Mouse (Mus musculus) CD4-positive helper T cell, adult 2 months (primary cell): Measurements from ENCODE around the gene Fnip1.
"Not testable (repeated sequence)": the region's sequence is repeated elsewhere in the genome, so short reads cannot be mapped to it uniquely, and the experiment has no call there.

Source experiments
- DNase-seq: peaks from one replicate; pipeline ENCODE4 v3.0.0-alpha.2; 2012; ENCODE audit warnings: low read depth, missing footprints, low spot score

The Fnip1 gene

GRCm38 (mm10) chr11:54437823-54438337 is at the start of gene Fnip1:
Fnip1 (plus strand) TSS chr11:54438199.
- peak; percentile 95 for DNase-seq

- no peak for DNase-seq
These were observed 47.6 kb upstream of the Fnip1 start for GRCm38 (mm10) chr11:54390386-54390785.

- no peak for DNase-seq
These were observed 46.7 kb upstream of the Fnip1 start for GRCm38 (mm10) chr11:54391326-54391725.

- no peak for DNase-seq
These were observed 41.3 kb upstream of the Fnip1 start for GRCm38 (mm10) chr11:54396686-54397085.

- DNase-seq = no peak
These were observed 39.9 kb upstream of the Fnip1 start for GRCm38 (mm10) chr11:54398058-54398457.

- DNase-seq = not testable (repeated sequence)
These were observed 37.2 kb upstream of the Fnip1 start for GRCm38 (mm10) chr11:54400803-54401202.

- DNase-seq = no peak
These were observed 33.1 kb upstream of the Fnip1 start for GRCm38 (mm10) chr11:54404885-54405284.

- no peak for DNase-seq
These were observed 31.0 kb upstream of the Fnip1 start for GRCm38 (mm10) chr11:54406930-54407546.

- DNase-seq = no peak
These were observed 27.4 kb upstream of the Fnip1 start for GRCm38 (mm10) chr11:54410612-54411011.

- DNase-seq = peak; percentile 17
These were observed 25.0 kb upstream of the Fnip1 start for GRCm38 (mm10) chr11:54413017-54413416.

- DNase-seq = no peak
These were observed 15.0 kb upstream of the Fnip1 start for GRCm38 (mm10) chr11:54423007-54423406.

- no peak for DNase-seq
These were observed 11.7 kb upstream of the Fnip1 start for GRCm38 (mm10) chr11:54426267-54426666.

- DNase-seq = no peak
These were observed 10.9 kb upstream of the Fnip1 start for GRCm38 (mm10) chr11:54427138-54427537.

GRCm38 (mm10) chr11:54427695-54428352 is 10.2 kb upstream of the Fnip1 start:
- no peak for DNase-seq

GRCm38 (mm10) chr11:54429224-54429623 is 8.8 kb upstream of the Fnip1 start:
- DNase-seq = no peak

- DNase-seq = no peak
These were observed 2.2 kb upstream of the Fnip1 start for GRCm38 (mm10) chr11:54435797-54436196.

GRCm38 (mm10) chr11:54437310-54437822 is 633 bp upstream of the Fnip1 start:
- peak; percentile 71 for DNase-seq

- no peak for DNase-seq
These were observed 375 bp downstream of the Fnip1 start for GRCm38 (mm10) chr11:54438366-54438781.

GRCm38 (mm10) chr11:54438991-54439690 is 1.1 kb downstream of the Fnip1 start:
- DNase-seq = peak; percentile 28

- DNase-seq = no peak
These were observed 1.7 kb downstream of the Fnip1 start for GRCm38 (mm10) chr11:54439691-54440029.

- DNase-seq = not testable (repeated sequence)
These were observed 12.8 kb downstream of the Fnip1 start for GRCm38 (mm10) chr11:54450757-54451156.

- no peak for DNase-seq
These were observed 16.5 kb downstream of the Fnip1 start for GRCm38 (mm10) chr11:54454516-54454915.
